Mouse (Mus musculus) liver, postnatal 0 days (tissue): ENCODE data around the gene Prn. TPM values are rescaled to one million over a fixed set of nuclear protein-coding genes. Genes with fewer than 3 reads are reported as not detected.

Source experiments
- ATAC-seq: fragments of 200-750 bp; cut with Nextera tagmentation; 2 replicates; pipeline ENCODE4 v1.8.0; 2017; ENCODE audit warnings: mild to moderate bottlenecking, moderate library complexity
- DNase-seq: peaks from one replicate; pipeline ENCODE4 v3.0.0-alpha.2; 2016
- H3K27ac ChIP-seq: fragments of 300-500 bp; sonication (generic); 2 replicates; pipeline ENCODE4 v1.5.1; 2014; ENCODE audit warnings: antibody characterized with exemption, moderate library complexity, mild to moderate bottlenecking, low read depth
- H3K27me3 ChIP-seq: fragments of 300-500 bp; sonication (generic); 2 replicates; pipeline ENCODE4 v1.6.1; 2014; ENCODE audit warnings: low read length, control low read depth, mixed read lengths; ENCODE audit not compliant: insufficient read depth
- H3K36me3 ChIP-seq: fragments of 300-500 bp; sonication (generic); replicated peaks from 2 replicates; pipeline ENCODE4 v1.6.1; 2014; ENCODE audit warnings: mild to moderate bottlenecking, control low read depth, low read length, moderate library complexity, mixed read lengths; ENCODE audit not compliant: insufficient read depth
- H3K4me1 ChIP-seq: fragments of 300-500 bp; sonication (generic); 2 replicates; pipeline ENCODE4 v1.6.1; 2014; ENCODE audit warnings: antibody characterized with exemption, mild to moderate bottlenecking, control low read depth; ENCODE audit not compliant: insufficient read depth
- H3K4me2 ChIP-seq: fragments of 300-500 bp; sonication (generic); 2 replicates; pipeline ENCODE4 v1.6.1; 2014; ENCODE audit warnings: low read depth, mild to moderate bottlenecking, low read length, moderate library complexity, mixed read lengths
- H3K4me3 ChIP-seq: fragments of 300-500 bp; sonication (generic); 2 replicates; pipeline ENCODE4 v1.5.1; 2014; ENCODE audit warnings: low read depth, low read length
- H3K9ac ChIP-seq: fragments of 300-500 bp; sonication (generic); replicated peaks from 2 replicates; pipeline ENCODE4 v1.6.1; 2014; ENCODE audit warnings: mild to moderate bottlenecking, moderate library complexity
- H3K9me3 ChIP-seq: fragments of 300-500 bp; sonication (generic); 2 replicates; pipeline ENCODE4 v1.6.1; 2016; ENCODE audit warnings: mild to moderate bottlenecking, control low read depth, low read length, mixed read lengths
- CTCF ChIP-seq: sonication (generic); IDR thresholded peaks from 2 replicates; pipeline ENCODE4 v1.5.1; 2016; ENCODE audit warnings: antibody characterized with exemption, low read depth
- EP300 ChIP-seq: IDR thresholded peaks from 2 replicates; pipeline ENCODE4 v1.6.1; 2016; ENCODE audit warnings: antibody characterized with exemption, low read depth, mild to moderate bottlenecking
- WGBS: fragments of 180-500 bp; shearing (Covaris S2); extraction: QIAGEN DNeasy Blood & Tissue Kit; methylation state at CpG from one replicate; pipeline ENCODE4 v1.1.7; 2014; ENCODE audit not compliant: insufficient replicate concordance; 5-methylcytosine and 5-hydroxymethylcytosine counted together
- polyA plus RNA-seq: library from polyadenylated mRNA; unstranded; fragments of >200 nt; fragmentation: Nextera tagmentation; extraction: Ambion mirVana; gene quantifications from 2 replicates; pipeline ENCODE4 v1.2.1, GENCODE M21; 2015

The Prn gene
- polyA plus RNA-seq, 1 experiment from 2014 or later: not detected

DNA sequence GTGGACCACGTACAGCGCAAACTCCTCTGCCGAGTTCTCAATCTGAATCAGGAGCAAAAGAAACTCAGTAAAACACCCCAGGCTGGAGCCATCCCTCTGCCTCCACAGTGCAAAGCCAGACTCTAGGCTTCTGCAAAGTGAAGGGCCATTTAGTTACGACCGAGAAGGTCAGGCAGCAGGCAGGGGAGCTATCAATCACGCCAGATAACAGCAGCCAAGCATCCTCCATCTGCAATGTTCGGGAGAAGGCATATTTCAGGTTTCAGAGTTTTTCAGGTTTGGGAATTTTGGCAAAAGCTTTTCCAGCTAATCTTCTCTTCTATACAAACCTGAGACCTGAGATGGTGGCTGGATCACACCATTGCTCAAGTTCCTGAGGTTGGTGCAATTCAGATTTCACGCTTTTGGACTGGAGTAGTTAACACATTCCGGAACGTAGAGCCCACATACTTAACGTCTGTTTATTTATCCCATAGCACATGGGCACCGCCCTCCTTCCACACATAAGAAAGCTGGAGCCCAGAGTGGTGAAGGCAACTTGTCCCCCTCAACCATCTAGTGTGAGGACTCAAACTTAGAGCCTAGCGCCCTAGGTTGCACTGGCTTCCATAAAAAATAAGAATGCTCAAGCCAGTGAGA lies 92.1 kb downstream of the Prn start:
- Histone ChIP-seq H3K4me2 (no peak overlapping the region), H3K27ac (no peak overlapping the region), H3K4me3 (no peak overlapping the region), H3K27me3 (no peaks in the 10 kb centered on the region), H3K9me3 (no peaks in the 10 kb centered on the region), H3K4me1 (no peaks in the 10 kb centered on the region), H3K36me3 (peaks cover 11% of the 10 kb centered on the region), H3K9ac (no peak overlapping the region)
- WGBS: 70% methylated on average over 13 of the region's 13 CpGs
- no peak for DNase-seq
- no peak for ATAC-seq
- TF ChIP-seq CTCF: no peak
- TF ChIP-seq EP300: no peak

DNA sequence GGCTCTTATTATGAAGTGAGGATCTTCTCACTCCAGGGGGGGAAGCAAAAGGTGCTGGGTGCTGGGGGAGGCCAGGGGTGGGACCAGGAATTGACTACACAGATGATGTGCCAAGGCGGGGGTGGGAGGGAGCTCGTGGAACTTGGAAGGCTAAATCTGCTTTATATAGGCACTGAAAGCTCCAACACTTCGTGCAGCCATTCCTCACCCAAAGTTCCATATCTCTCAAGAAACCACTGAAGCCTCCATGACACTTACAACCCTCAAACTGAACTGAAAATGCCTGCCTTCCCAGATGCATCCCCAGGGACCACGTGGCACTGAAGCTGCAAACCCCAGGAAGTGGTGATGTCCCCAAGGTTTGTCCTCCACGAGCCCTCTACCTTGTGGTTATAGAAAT lies 94.2 kb downstream of the Prn start:
- Histone ChIP-seq H3K27ac (no peak overlapping the region), H3K27me3 (no peaks in the 10 kb centered on the region), H3K9ac (no peak overlapping the region), H3K4me3 (no peak overlapping the region), H3K4me2 (no peak overlapping the region), H3K9me3 (no peaks in the 10 kb centered on the region), H3K4me1 (no peaks in the 10 kb centered on the region), H3K36me3 (peaks cover 10% of the 10 kb centered on the region)
- 58% methylated on average over 5 of the region's 5 CpGs for WGBS
- DNase-seq (no peak), ATAC-seq (no peak)
- TF ChIP-seq CTCF (no peak), EP300 (no peak)

DNA sequence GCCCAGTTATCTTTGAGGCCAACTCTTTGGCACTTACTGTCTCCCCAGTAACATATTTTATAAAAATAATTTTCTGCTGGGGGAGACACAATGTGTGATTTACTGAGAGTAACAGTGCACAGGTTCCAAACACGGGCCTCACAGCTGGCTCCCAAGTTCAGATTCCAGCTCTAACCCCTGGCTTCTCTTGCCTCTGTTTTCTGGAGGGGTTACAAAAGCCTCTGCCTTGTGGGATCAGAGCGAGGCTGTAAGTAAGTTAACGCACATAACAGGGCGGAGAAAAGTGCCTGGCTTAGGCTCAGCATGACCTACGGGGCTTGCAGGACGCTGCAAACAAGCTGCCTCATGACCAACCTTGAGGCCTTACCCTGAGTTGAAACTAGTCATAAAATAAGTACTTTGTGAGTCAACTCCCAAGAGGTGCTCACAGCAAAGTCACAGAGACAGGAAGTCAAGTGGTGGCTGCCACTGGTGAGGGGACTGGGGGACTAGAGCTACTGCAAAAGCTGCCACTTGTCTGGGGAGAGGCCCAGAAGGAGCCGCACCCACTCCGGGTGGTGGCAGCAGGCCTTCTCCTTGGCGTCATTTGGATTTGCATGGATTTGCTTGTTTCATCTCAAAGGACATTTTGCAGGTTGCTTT lies 94.9 kb downstream of the Prn start:
- no peak overlapping the region for H3K4me3 ChIP-seq
- no peak overlapping the region for H3K4me2 ChIP-seq
- no peaks in the 10 kb centered on the region for H3K27me3 ChIP-seq
- H3K9ac ChIP-seq: no peak overlapping the region
- no peak overlapping the region for H3K27ac ChIP-seq
- 74% methylated on average over 9 of the region's 9 CpGs for WGBS
- ATAC-seq (no peak), DNase-seq (no peak)
- H3K4me1 ChIP-seq: no peaks in the 10 kb centered on the region
- TF ChIP-seq EP300: no peak
- TF ChIP-seq CTCF: no peak
- H3K9me3 ChIP-seq: no peaks in the 10 kb centered on the region
- H3K36me3 ChIP-seq: peaks cover 13% of the 10 kb centered on the region

DNA sequence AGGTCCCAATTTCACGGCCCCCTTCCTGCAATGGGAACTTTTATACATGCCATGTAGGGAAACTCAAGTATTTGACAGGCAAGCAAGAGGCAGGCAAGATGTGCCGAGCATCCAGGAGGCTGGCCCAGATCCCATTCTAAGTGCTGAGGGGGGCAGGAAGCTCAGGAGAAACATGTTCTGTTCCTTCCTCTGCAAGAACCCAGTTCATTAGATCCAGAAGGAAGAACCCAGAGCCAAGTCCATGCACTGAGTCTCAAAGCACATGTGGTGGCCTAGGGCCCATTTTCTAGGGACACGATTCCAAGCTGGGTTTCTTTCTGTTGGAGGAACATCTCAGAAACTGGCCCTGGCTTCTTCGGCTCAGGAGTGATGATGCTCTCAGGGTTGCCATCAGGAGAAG lies 95.7 kb downstream of the Prn start:
- TF ChIP-seq EP300: no peak
- no peak for TF ChIP-seq CTCF
- Histone ChIP-seq H3K27ac (no peak overlapping the region), H3K4me3 (no peak overlapping the region), H3K4me1 (no peaks in the 10 kb centered on the region), H3K27me3 (no peaks in the 10 kb centered on the region), H3K9ac (no peak overlapping the region), H3K9me3 (no peaks in the 10 kb centered on the region), H3K4me2 (no peak overlapping the region), H3K36me3 (peaks cover 10% of the 10 kb centered on the region)
- no peak for ATAC-seq
- no peak for DNase-seq
- 76% methylated on average over 4 of the region's 4 CpGs for WGBS

Other genes starting within 250 kb of the Prn start
- not detected in 2 replicates for gene Erv3, start 50.2 kb upstream of the Prn start, polyA plus RNA-seq
- gene Prnp, start within 50 bp of the Prn start, polyA plus RNA-seq: 19.5 and 20.2 TPM in 2 replicates
- 0.40 and 0.47 TPM in 2 replicates for gene Prnd, start 40.9 kb downstream of the Prn start, polyA plus RNA-seq
- gene Rassf2, start 120.3 kb downstream of the Prn start, polyA plus RNA-seq: 1.9 and 3.0 TPM in 2 replicates
- gene Slc23a2, start 235.2 kb downstream of the Prn start, polyA plus RNA-seq: 9.1 and 10.3 TPM in 2 replicates